Mouse (Mus musculus) embryonic facial prominence, embryonic 12.5 days (tissue): ENCODE data around the gene Slc51a. TPM values are rescaled to one million over a fixed set of nuclear protein-coding genes. Genes with fewer than 3 reads are reported as not detected.

Experiments
- ATAC-seq: fragments of 200-750 bp; cut with Nextera tagmentation; 2 replicates; pipeline ENCODE4 v1.8.0; 2017; ENCODE audit not compliant: insufficient number of reproducible peaks, insufficient read depth, low FRiP score, low TSS enrichment
- H3K27ac ChIP-seq: fragments of 300-500 bp; sonication (generic); 2 replicates; pipeline ENCODE4 v1.5.1; 2016; ENCODE audit warnings: mild to moderate bottlenecking
- H3K27me3 ChIP-seq: fragments of 300-500 bp; sonication (generic); 2 replicates; pipeline ENCODE4 v1.6.1; 2016; ENCODE audit warnings: mild to moderate bottlenecking, moderate library complexity
- H3K36me3 ChIP-seq: fragments of 300-500 bp; sonication (generic); 2 replicates; pipeline ENCODE4 v1.6.1; 2016; ENCODE audit warnings: mild to moderate bottlenecking
- H3K4me1 ChIP-seq: fragments of 300-500 bp; sonication (generic); 2 replicates; pipeline ENCODE4 v1.6.1; 2016
- H3K4me2 ChIP-seq: fragments of 300-500 bp; sonication (generic); replicated peaks from 2 replicates; pipeline ENCODE4 v1.6.1; 2016; ENCODE audit warnings: mild to moderate bottlenecking, moderate library complexity
- H3K4me3 ChIP-seq: fragments of 300-500 bp; sonication (generic); 2 replicates; pipeline ENCODE4 v1.5.1; 2016; ENCODE audit warnings: mild to moderate bottlenecking
- H3K9ac ChIP-seq: fragments of 300-500 bp; sonication (generic); 2 replicates; pipeline ENCODE4 v1.6.1; 2016; ENCODE audit warnings: mild to moderate bottlenecking, moderate library complexity
- H3K9me3 ChIP-seq: fragments of 300-500 bp; sonication (generic); 2 replicates; pipeline ENCODE4 v1.6.1; 2016; ENCODE audit warnings: mild to moderate bottlenecking, moderate library complexity
- WGBS: fragments of 180-500 bp; shearing (Covaris S2); methylation state at CpG from one replicate; pipeline ENCODE4 v1.1.7; 2016; 5-methylcytosine and 5-hydroxymethylcytosine counted together
- polyA plus RNA-seq: library from polyadenylated mRNA; unstranded; fragments of >200 nt; fragmentation: Nextera tagmentation; extraction: Ambion mirVana; gene quantifications from 2 replicates; pipeline ENCODE4 v1.2.1, GENCODE M21; 2016

The Slc51a gene
- polyA plus RNA-seq = 0.09 and 0.33 TPM in 2 replicates

DNA sequence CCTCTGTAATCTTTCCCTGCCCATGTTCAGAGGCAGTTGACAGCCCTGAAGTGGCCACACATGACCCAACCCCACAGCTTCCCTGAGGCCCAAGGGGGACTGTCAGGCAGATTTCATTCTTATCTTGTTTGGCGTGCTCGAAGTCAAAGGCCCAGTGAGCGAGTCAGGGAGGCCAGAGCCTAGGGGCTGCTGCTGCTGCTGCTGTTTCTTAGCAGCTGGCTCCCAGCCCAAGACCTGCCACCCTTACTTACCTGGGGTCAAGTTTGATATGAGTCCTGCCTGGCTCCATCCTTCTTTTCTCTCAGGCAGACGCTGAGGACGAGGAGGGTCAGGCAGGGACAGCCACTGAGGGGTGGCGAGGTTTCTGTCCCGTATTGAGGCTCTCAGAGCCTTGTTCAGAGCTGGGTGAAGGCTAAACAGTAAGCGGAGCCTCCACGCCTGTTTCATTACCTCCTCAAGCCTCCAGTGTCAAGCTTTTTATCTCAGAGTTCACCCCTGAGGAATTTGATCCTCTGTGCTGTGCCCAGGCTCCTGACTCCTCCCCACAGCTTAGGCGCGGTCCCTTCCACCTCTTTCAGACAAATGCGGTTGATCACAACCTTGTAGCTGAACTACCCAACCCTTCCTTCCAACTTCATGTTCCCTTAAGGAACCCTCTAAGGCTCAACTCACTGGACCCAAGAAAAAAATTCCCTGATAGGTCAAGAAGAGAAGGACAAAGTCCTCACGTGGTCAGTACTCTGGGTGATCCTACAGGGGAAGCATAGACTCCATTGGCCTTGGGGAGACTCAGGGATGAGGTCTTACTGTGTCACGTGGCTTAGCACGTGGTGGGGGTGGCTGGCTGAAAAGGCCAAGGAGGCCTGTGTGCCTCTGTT, at the start of gene Slc51a:
TSS of gene Slc51a (minus strand) at position 646 of the 878 bp plus-strand sequence.
- Histone ChIP-seq H3K36me3 (no peaks in the 10 kb centered on the region), H3K27ac (no peak within 1 kb of the TSS), H3K27me3 (no peaks in the 10 kb centered on the region), H3K4me3 (no peak within 1 kb of the TSS), H3K9me3 (no peaks in the 10 kb centered on the region), H3K4me2 (no peak within 1 kb of the TSS), H3K4me1 (peaks cover 12% of the 10 kb centered on the region; the same call in 1 of the 2 replicates), H3K9ac (no peak within 1 kb of the TSS)
- ATAC-seq = no peak
- WGBS = 50% methylated on average over 15 of the region's 15 CpGs

DNA sequence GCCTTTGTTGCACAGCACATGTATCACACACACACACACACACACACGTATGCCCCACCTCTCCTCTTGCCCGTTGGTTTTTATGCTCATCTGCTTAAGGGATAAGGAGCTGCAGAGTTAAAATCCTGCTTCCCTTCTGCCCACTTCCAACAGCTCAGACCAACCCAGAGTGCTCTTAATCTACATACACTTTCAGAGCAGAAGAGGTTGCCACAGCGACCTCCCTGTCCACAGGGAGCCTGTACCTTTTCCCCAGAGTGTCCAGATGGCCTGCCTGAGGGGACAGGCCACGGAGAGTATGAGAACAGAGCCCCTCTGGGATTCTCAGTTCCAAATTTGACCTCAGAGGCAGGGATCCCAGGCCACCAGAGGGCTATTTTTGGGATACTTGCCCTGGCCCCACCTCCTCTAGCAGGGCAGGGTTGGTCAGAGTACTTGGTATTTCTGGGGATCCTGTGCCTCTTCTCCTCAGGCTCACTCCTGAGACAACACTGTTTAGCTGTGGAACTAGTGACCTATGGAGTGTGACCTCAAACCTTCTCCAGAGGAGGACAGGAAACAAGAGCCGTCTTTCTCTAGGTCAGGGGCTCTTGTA, 47.6 kb upstream of the Slc51a start:
- Histone ChIP-seq H3K9ac (no peak overlapping the region), H3K9me3 (no peaks in the 10 kb centered on the region), H3K4me1 (peaks cover 27% of the 10 kb centered on the region), H3K27ac (no peak overlapping the region), H3K4me3 (no peak overlapping the region), H3K27me3 (0 out of 2 replicates have a peak, but pooled peaks cover 4% of the 10 kb centered on the region), H3K4me2 (no peak overlapping the region), H3K36me3 (no peaks in the 10 kb centered on the region)
- ATAC-seq = no peak
- WGBS = 21% methylated on average over 5 of the region's 5 CpGs

DNA sequence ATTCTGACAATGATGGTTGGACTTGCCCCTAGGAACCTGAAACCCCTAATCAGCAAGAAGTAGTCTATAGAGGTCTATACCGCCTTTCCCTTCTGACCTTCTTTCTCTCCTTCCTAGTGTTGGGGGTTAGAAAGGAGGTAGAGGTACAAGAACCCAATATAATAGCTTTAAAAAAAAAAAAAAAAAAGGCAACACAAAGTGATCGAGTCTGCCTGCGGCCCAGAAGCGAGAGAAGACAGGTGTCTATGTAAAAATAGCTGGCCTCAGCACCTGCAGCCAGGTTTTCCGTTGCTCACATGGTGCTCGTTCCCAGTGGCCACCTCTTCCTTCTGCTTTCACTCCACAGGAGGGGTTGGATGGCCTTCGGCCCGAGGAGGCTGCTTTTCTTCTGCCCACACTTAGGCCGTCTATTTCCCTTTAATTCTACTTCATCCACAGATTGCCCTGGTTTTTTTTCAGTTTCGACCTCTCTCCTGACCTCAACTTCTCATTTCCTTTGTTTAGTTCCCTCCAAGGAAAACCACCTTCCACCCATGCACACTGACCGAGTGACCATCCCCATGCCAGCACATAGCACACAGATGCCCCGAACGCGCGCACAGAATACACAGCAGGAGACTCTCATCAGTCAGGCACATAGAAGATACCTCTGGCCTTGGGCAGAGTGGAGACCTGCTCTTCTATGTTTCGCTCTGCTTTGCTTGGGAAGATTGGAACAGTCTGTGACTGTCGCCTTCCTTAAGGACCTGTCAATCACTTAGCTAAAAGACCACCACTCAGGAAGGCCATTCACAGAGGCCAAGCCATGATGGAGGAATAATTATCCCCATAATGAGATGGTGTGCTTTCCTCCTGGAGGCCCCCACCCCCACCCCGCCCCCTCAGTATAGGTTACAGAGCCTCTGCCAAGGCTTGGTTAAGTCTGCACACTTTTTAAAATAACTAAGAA, 45.5 kb upstream of the Slc51a start:
- Histone ChIP-seq H3K27me3 (0 out of 2 replicates have a peak, but pooled peaks cover 4% of the 10 kb centered on the region), H3K4me2 (no peak overlapping the region), H3K4me3 (no peak overlapping the region), H3K36me3 (no peaks in the 10 kb centered on the region), H3K27ac (no peak overlapping the region), H3K9me3 (no peaks in the 10 kb centered on the region), H3K4me1 (peaks cover 19% of the 10 kb centered on the region), H3K9ac (no peak overlapping the region)
- 49% methylated on average over 18 of the region's 18 CpGs for WGBS
- ATAC-seq = no peak

DNA sequence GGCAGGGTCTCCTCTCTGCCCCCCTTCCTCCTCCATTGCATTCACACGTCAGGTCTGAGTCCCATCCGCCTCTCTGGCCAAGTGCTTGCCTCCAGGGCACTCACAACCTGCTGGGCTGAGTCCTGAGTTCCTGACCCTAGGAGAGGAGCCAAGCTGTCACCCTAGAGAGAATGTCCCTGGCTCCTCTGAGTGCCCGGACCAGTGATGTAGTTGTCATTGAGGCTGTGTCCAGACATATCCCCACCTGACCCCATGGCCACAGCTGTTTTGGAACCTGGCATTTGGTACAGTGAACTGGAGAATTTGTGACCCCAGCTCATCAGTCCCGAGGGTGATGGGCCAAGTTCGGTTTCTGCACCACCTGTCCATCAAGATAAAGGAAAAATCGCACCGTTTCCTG, 39.2 kb upstream of the Slc51a start:
- WGBS = 59% methylated on average over 7 of the region's 7 CpGs
- no peak for ATAC-seq

DNA sequence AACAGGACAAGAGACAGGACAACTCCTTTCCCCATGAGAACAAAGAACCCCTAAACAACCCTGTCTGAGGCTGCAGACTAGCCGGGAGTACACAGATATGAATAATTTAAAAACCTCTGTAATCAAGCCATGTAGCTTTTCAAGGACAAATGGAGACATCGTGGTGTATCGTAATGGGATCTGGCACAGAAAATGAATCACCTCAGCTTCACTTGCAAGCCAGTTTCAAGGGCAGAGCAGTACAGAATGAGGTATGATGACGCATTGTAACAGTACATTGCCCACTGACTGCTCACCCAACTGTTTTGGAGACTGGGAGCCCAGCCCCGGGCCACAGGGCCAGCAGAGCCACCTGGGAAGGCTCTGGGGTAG, 36.6 kb upstream of the Slc51a start:
- Histone ChIP-seq H3K36me3 (no peaks in the 10 kb centered on the region), H3K4me2 (no peak overlapping the region), H3K4me3 (no peak overlapping the region), H3K9me3 (no peaks in the 10 kb centered on the region), H3K27ac (no peak overlapping the region), H3K4me1 (no peaks in the 10 kb centered on the region), H3K9ac (no peak overlapping the region), H3K27me3 (no peaks in the 10 kb centered on the region)
- no peak for ATAC-seq
- WGBS = 66% methylated on average over 5 of the region's 5 CpGs

More for the DNA sequence above, 39.2 kb upstream of the Slc51a start:
- Histone ChIP-seq H3K4me2 (no peak overlapping the region), H3K27me3 (no peaks in the 10 kb centered on the region), H3K4me3 (no peak overlapping the region), H3K9ac (no peak overlapping the region), H3K4me1 (no peaks in the 10 kb centered on the region), H3K27ac (no peak overlapping the region), H3K9me3 (no peaks in the 10 kb centered on the region), H3K36me3 (no peaks in the 10 kb centered on the region)

DNA sequence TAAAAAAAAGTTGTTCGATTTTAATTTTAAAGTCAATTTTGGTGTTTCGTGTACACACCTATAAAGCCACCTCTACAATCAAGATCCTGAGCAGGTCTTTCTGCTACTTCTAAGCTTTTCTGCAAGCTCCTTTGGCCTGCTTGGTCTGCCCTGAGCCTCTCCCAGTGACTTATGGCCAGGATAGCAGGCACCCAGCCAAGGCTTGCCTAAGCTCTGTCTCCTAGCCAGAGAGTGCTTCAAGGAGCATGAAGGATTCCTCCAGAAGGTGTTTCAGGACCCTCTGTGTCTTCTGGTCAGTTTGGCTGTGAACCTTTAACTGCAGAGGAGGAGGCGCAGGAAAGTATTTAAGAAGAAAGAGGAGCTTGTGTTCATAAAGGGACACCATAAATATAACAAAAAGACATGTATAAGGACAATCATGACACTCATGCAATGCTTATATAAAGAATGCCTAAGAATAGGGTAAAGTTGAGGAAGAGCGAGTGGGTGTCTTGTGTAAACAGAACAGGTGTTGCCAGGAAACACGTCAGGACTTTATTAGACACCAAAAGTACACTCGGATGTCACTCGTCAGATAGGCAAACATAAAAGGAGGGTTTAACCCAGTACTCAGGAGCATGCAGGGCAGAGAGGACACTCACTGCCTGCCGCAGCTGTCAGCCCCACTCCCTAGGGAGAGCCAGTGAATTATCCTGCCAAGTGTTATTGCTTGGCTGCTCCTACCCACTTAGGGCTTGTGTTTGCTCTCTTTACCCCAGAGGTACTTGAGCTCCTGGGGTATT, 36.0 kb upstream of the Slc51a start:
- 62% methylated on average over 8 of the region's 8 CpGs for WGBS
- Histone ChIP-seq H3K9me3 (no peaks in the 10 kb centered on the region), H3K4me3 (no peak overlapping the region), H3K27ac (no peak overlapping the region), H3K9ac (no peak overlapping the region), H3K4me2 (no peak overlapping the region), H3K4me1 (no peaks in the 10 kb centered on the region), H3K36me3 (no peaks in the 10 kb centered on the region), H3K27me3 (no peaks in the 10 kb centered on the region)
- no peak for ATAC-seq

DNA sequence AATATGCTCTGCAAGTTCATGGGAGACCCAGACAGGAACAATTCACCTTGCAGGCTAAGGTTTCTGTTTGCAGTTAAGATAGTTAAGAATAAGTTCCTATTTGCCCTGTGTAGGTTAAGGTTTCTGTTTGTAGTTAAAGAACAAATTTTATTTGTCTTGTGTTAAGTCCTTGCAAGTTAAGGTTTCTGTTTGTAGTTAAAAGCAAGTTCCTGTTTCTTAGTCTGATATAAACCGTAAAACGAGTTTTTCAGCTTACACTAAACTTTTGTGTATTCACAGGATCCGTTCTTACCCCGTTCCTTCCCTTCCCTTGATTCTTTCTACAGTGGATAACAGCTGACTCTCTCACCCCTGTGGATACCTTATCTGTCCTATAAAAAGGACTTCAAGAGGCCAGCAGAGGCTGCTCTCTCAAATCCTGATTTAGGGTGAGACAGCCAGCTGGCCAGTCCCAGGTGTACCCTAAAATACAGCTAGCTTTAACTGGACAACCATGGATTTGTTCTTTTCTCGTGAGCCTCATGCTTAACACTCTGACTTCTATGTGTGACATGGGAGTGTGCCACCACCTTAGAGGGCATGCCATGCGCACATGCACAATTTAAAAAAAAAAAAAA, 35.0 kb upstream of the Slc51a start:
- WGBS = 74% methylated on average over 6 of the region's 6 CpGs
- no peak overlapping the region for H3K9ac ChIP-seq
- ATAC-seq = no peak
- H3K36me3 ChIP-seq = no peaks in the 10 kb centered on the region
- H3K4me1 ChIP-seq = no peaks in the 10 kb centered on the region
- H3K27me3 ChIP-seq = no peaks in the 10 kb centered on the region
- no peak overlapping the region for H3K4me3 ChIP-seq
- H3K27ac ChIP-seq = no peak overlapping the region
- no peaks in the 10 kb centered on the region for H3K9me3 ChIP-seq
- H3K4me2 ChIP-seq = no peak overlapping the region

DNA sequence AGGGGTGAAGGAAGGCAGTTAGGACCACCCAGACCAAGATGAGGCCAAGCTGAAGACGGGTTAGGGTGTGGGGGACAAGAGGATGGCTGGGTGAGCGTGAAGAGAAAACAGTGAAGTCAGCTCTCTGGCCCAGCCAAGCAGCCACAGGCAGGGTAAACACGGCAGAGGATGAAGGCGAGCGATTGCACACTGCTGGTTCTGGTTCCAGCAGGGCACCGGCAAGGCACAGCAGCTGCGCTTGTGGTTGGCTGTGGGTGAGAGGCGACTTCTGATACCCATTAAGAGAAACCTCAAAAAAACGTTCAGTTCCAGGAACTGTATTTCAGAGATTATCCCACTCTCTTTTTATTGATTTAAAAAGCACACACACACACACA, 32.7 kb upstream of the Slc51a start:
- Histone ChIP-seq H3K4me2 (no peak overlapping the region), H3K9ac (no peak overlapping the region), H3K9me3 (no peaks in the 10 kb centered on the region), H3K4me3 (no peak overlapping the region), H3K4me1 (peaks cover 12% of the 10 kb centered on the region; the same call in 1 of the 2 replicates), H3K27ac (0 out of 2 replicates have a peak overlapping the region, but pooled peaks have one; percentile 36), H3K36me3 (no peaks in the 10 kb centered on the region), H3K27me3 (no peaks in the 10 kb centered on the region)
- 48% methylated on average over 9 of the region's 9 CpGs for WGBS
- ATAC-seq = no peak

DNA sequence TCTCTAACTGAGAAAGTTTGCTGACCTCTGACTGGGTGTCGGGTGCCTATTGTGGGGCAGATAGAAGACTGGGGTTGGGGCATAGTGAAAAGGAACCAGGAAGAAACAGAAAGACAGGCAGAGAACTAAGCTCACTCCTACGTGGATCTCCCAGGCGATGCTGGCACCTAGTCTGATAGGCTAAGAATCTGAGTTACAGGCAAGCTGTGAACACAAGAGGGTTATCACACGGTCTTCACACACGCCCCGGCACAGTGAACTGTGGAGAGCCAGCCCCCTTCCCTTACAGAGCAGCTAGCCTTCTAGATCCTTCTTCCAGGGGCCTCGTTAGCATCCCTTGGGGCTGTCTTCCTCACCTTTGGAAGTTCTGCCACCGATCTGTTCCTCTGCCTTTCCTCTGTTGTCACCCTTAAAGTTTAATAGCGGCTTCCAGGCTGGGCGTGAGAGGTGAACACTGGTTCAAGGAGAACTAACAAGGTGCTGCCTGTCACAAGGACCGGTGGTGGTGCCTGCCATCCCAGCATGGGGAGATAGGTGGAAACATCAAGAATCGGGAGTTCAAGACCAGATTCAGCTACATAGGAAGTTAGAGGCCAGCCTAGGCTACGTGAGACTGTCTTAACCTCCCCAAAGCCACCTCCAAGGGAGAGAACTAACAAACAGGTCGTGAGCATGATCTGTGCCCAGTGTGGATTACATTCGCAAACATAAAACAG, 32.1 kb upstream of the Slc51a start:
- Histone ChIP-seq H3K36me3 (no peaks in the 10 kb centered on the region), H3K4me3 (no peak overlapping the region), H3K27me3 (no peaks in the 10 kb centered on the region), H3K27ac (0 out of 2 replicates have a peak overlapping the region, but pooled peaks have one; percentile 36), H3K4me1 (peaks cover 12% of the 10 kb centered on the region; the same call in 1 of the 2 replicates), H3K9ac (no peak overlapping the region), H3K4me2 (no peak overlapping the region), H3K9me3 (no peaks in the 10 kb centered on the region)
- 79% methylated on average over 15 of the region's 15 CpGs for WGBS
- no peak for ATAC-seq

DNA sequence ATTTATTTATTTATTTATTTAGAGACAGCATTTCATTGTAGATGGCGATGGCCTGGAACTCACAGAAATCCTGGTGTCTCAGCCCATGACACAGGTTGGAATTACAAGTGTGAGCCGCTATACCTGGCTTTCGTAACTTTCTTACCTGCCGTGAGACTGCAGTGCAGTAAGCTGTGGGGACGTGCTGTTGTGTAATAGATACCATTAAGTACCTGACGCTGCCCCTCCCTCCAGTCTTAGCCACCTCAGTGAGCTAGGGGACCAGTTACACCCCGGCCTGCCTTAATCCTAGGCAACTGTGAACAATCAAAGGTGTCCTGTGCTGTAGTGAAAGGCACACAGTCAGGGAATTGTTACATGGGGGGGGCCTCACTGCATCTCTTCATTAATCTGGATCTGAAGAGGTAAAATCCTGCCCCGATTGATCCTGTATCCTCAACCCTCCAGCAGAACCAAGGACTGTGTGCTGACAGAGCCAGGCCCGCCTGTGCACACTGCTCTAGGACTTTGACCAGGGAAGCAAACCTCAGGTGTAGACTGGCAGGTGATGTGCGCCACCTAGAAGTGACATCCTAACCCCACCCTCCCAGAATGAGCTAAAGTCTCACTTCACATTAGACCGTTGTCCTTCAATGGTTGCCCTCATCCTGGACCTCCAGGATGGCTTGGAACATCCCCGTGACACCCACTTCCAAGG, 30.3 kb upstream of the Slc51a start:
- H3K9ac ChIP-seq = no peak overlapping the region
- peaks cover 12% of the 10 kb centered on the region; the same call in 1 of the 2 replicates for H3K4me1 ChIP-seq
- no peaks in the 10 kb centered on the region for H3K27me3 ChIP-seq
- H3K4me2 ChIP-seq = no peak overlapping the region
- H3K9me3 ChIP-seq = no peaks in the 10 kb centered on the region
- H3K27ac ChIP-seq = no peak overlapping the region
- no peak overlapping the region for H3K4me3 ChIP-seq
- H3K36me3 ChIP-seq = no peaks in the 10 kb centered on the region
- 79% methylated on average over 12 of the region's 12 CpGs for WGBS
- no peak for ATAC-seq
